Mouse (Mus musculus) embryonic facial prominence, embryonic 10.5 days (tissue): Measurements from ENCODE around the gene Hivep3. TPM values are rescaled to one million over a fixed set of nuclear protein-coding genes. Genes with fewer than 3 reads are reported as not detected.

Experiments
- DNase-seq: peaks from one replicate; pipeline ENCODE4 v3.0.0-alpha.2; 2017; ENCODE audit warnings: low spot score
- H3K27ac ChIP-seq: fragments of 300-500 bp; sonication (generic); replicated peaks from 2 replicates; pipeline ENCODE4 v1.5.1; 2016; ENCODE audit warnings: mild to moderate bottlenecking
- H3K27me3 ChIP-seq: fragments of 300-500 bp; sonication (generic); replicated peaks from 2 replicates; pipeline ENCODE4 v1.6.1; 2016; ENCODE audit warnings: low read depth, mild to moderate bottlenecking; ENCODE audit not compliant: poor library complexity, severe bottlenecking
- H3K36me3 ChIP-seq: fragments of 300-500 bp; sonication (generic); replicated peaks from 2 replicates; pipeline ENCODE4 v1.6.1; 2016; ENCODE audit warnings: mild to moderate bottlenecking, moderate library complexity
- H3K4me1 ChIP-seq: fragments of 300-500 bp; sonication (generic); 2 replicates; pipeline ENCODE4 v1.6.1; 2016
- H3K4me3 ChIP-seq: fragments of 300-500 bp; sonication (generic); 2 replicates; pipeline ENCODE4 v1.5.1; 2016; ENCODE audit warnings: mild to moderate bottlenecking, moderate library complexity
- H3K9me3 ChIP-seq: fragments of 300-500 bp; sonication (generic); 2 replicates; pipeline ENCODE4 v1.6.1; 2016; ENCODE audit warnings: mild to moderate bottlenecking
- WGBS: fragments of 180-500 bp; shearing (Covaris S2); methylation state at CpG from one replicate; pipeline ENCODE4 v1.1.7; 2016; 5-methylcytosine and 5-hydroxymethylcytosine counted together
- polyA plus RNA-seq: library from polyadenylated mRNA; unstranded; fragments of >200 nt; fragmentation: Nextera tagmentation; extraction: Ambion mirVana; gene quantifications from 2 replicates; pipeline ENCODE4 v1.2.1, GENCODE M21; 2016

The Hivep3 gene
- polyA plus RNA-seq, 1 experiment from 2014 or later, result 1.5 TPM

DNA sequence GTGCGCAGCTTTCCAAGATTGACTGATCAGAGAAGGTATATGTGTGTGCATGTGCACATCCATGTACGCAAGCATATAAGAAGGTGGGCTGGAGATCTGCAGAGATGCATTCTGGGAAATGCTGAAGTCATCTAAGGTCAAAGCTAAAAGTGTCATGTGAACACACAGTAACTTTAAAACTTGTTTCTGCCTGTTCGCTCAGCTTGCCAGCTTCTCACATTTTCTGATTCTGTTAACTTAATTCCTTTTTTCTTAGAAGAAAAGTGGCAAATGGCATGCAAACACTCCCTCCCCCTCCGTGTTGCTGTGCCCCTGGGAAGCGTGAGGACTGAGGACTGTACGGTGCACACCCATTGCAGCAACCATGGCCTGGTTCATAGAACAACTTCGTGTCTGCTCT, 308.9 kb downstream of the Hivep3 start:
- H3K9me3 ChIP-seq, result no peaks in the 10 kb centered on the region
- H3K4me1 ChIP-seq, result peaks cover 25% of the 10 kb centered on the region
- H3K27me3 ChIP-seq, result peaks cover 9% of the 10 kb centered on the region
- H3K4me3 ChIP-seq, result no peak overlapping the region
- WGBS, result 89% methylated on average over 7 of the region's 7 CpGs
- no peak overlapping the region for H3K27ac ChIP-seq
- H3K36me3 ChIP-seq, result no peaks in the 10 kb centered on the region
- DNase-seq, result no peak

DNA sequence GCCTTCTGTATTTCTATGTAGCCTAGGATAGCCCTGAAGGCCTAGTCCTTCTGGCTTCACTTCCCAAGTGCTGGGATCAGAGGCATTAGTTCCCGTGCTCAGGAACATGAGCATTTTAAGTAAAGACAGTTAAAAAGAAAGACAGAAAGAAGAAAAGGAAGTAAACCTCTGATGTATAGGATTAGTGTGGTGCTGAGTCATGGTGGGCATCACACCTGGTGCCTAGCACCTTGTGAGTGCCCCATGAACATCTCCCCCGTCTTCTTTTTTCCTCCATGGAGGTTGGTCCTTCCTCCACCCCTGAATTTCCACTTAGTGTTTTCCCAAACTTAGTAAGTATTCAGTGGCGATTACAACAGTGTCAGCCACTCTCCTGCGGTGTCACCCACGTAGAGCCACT, 311.0 kb downstream of the Hivep3 start:
- WGBS, result 88% methylated on average over 5 of the region's 5 CpGs
- H3K27ac ChIP-seq, result no peak overlapping the region
- no peaks in the 10 kb centered on the region for H3K9me3 ChIP-seq
- H3K36me3 ChIP-seq, result no peaks in the 10 kb centered on the region
- DNase-seq, result no peak
- H3K4me1 ChIP-seq, result peaks cover 23% of the 10 kb centered on the region
- H3K4me3 ChIP-seq, result no peak overlapping the region
- no peaks in the 10 kb centered on the region for H3K27me3 ChIP-seq

DNA sequence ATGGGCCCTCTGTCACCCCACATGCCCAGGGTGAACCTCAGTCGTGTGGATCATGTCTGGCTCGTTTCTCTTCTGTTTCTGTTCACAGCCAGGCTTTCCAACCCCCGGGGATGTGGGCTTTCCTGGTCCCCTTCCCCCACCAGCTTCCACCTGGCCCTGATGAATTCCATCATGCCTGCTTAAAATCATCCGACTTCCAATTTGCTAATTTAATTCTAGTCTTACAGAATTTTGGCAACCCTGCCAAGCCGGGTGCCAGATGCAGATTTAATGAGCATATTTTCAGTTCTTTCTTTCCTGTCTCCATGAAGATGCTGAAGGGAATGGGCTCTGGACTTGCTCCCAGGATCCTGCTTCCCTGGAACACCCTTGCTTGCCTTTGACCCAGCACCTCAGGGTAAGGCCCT, 311.6 kb downstream of the Hivep3 start:
- Histone ChIP-seq H3K27me3 (no peaks in the 10 kb centered on the region), H3K4me3 (no peak overlapping the region), H3K4me1 (peaks cover 23% of the 10 kb centered on the region), H3K36me3 (no peaks in the 10 kb centered on the region), H3K9me3 (no peaks in the 10 kb centered on the region), H3K27ac (no peak overlapping the region)
- DNase-seq, result no peak
- 57% methylated on average over 5 of the region's 5 CpGs for WGBS

DNA sequence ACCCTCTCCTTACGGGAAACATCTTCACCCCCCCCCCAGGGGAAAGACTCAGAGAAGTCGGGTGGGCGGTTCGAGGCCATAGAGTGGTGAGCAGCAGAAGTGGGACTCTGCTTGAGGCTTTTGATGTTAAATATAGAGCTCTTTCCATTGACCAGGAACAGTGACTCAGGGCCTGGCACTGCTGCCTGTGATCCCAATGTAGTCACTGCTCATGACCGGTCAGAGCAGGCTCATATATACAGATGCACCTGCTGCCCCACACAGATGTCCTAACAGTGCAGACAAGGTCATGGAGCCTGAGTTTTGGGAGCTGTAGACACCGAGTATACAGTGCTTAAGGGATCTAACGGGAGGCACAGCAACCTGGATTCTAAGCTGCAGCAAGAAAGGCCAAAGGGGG, 312.3 kb downstream of the Hivep3 start:
- H3K4me1 ChIP-seq, result peaks cover 23% of the 10 kb centered on the region
- WGBS, result 84% methylated on average over 7 of the region's 7 CpGs
- no peak overlapping the region for H3K27ac ChIP-seq
- no peaks in the 10 kb centered on the region for H3K36me3 ChIP-seq
- DNase-seq, result no peak
- H3K27me3 ChIP-seq, result no peaks in the 10 kb centered on the region
- no peak overlapping the region for H3K4me3 ChIP-seq
- no peaks in the 10 kb centered on the region for H3K9me3 ChIP-seq

DNA sequence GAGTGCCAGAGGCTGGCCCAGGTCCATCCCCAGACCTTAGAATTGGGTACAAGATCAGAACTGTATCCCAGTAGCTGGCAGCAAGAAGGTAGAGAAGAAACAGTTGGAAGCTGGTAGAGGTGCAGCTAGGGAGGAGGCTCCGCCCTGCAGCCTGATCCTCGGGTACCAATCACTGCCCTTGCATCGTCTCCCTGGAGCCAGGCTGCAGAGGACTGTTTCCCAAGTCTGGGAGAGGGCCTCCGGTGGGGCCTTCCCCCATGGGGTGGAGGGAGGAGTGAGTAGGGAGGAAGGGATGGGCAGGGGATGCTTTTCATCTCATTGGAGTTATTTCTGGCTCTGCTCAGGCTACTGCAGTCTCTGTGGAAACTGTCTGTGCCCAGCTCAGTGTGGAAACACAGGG, 313.5 kb downstream of the Hivep3 start:
- H3K4me3 ChIP-seq, result no peak overlapping the region
- no peaks in the 10 kb centered on the region for H3K36me3 ChIP-seq
- no peaks in the 10 kb centered on the region for H3K9me3 ChIP-seq
- peaks cover 23% of the 10 kb centered on the region for H3K4me1 ChIP-seq
- no peaks in the 10 kb centered on the region for H3K27me3 ChIP-seq
- 35% methylated on average over 4 of the region's 4 CpGs for WGBS
- DNase-seq, result no peak
- no peak overlapping the region for H3K27ac ChIP-seq

DNA sequence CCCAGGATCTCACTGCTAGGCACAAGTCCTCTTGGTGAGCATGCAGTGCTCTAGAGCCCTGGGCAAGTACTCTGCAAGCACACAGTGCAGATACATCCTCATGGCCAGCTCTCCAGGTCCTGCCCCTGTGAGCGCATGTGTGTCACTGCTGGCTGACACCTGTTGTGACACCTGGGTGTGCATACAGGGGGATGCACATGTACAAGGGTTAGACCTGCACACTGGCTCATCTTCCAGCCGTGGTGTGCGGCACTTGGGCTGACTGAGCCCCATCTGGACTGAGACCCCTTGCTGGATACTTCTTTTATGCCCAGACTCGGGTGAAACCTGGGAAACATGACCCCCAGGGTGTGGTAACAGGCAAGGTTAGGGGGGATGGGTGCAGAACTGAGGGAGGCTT, 314.7 kb downstream of the Hivep3 start:
- H3K4me1 ChIP-seq, result peaks cover 23% of the 10 kb centered on the region
- no peaks in the 10 kb centered on the region for H3K36me3 ChIP-seq
- no peaks in the 10 kb centered on the region for H3K9me3 ChIP-seq
- H3K27ac ChIP-seq, result no peak overlapping the region
- no peak for DNase-seq
- no peaks in the 10 kb centered on the region for H3K27me3 ChIP-seq
- WGBS, result 79% methylated on average over 4 of the region's 4 CpGs
- no peak overlapping the region for H3K4me3 ChIP-seq

DNA sequence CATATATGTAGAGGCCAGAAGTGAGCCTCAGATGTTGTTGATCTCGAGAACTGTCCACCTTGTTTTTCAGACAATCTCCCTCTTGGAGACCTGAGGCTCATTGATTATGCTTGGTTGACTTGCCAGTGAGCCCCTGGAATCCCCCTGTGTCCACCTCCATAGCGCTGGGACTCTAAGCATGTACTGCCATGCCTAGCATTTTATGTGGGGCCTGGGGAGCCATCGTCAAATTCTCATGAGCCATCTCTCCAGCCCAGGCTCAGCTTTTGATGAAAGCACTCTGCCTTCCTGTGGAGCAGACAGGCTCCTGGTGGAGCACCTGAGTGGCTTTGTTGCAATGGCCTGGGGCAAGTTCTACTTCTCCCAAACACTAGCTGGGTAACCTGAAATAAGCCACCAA, 316.3 kb downstream of the Hivep3 start:
- DNase-seq, result no peak
- Histone ChIP-seq H3K27ac (no peak overlapping the region), H3K9me3 (no peaks in the 10 kb centered on the region), H3K4me3 (no peak overlapping the region), H3K4me1 (peaks cover 21% of the 10 kb centered on the region), H3K27me3 (no peaks in the 10 kb centered on the region), H3K36me3 (no peaks in the 10 kb centered on the region)
- 86% methylated on average over 3 of the region's 3 CpGs for WGBS

DNA sequence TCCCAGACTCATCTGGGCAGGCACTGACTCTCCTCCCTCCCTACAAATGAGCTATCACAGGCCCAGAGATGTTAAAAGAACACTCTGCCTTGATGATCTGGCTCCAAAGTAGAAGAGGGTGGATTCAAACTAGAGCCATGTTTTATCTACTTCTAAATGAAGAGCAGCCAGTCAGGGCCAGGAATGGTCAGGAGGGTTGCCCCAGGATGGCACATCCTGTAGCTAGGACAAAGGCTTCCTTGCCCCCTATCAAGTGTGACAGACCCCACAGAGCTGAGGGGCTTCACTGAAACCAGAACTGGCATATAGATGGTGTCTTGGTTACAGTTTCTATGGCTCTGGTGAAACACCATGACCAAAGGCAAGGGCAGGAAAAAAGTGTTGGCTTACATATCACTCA, 318.9 kb downstream of the Hivep3 start:
- Histone ChIP-seq H3K4me3 (no peak overlapping the region), H3K27me3 (no peaks in the 10 kb centered on the region), H3K9me3 (no peaks in the 10 kb centered on the region), H3K27ac (no peak overlapping the region), H3K36me3 (no peaks in the 10 kb centered on the region), H3K4me1 (no peaks in the 10 kb centered on the region)
- no peak for DNase-seq

DNA sequence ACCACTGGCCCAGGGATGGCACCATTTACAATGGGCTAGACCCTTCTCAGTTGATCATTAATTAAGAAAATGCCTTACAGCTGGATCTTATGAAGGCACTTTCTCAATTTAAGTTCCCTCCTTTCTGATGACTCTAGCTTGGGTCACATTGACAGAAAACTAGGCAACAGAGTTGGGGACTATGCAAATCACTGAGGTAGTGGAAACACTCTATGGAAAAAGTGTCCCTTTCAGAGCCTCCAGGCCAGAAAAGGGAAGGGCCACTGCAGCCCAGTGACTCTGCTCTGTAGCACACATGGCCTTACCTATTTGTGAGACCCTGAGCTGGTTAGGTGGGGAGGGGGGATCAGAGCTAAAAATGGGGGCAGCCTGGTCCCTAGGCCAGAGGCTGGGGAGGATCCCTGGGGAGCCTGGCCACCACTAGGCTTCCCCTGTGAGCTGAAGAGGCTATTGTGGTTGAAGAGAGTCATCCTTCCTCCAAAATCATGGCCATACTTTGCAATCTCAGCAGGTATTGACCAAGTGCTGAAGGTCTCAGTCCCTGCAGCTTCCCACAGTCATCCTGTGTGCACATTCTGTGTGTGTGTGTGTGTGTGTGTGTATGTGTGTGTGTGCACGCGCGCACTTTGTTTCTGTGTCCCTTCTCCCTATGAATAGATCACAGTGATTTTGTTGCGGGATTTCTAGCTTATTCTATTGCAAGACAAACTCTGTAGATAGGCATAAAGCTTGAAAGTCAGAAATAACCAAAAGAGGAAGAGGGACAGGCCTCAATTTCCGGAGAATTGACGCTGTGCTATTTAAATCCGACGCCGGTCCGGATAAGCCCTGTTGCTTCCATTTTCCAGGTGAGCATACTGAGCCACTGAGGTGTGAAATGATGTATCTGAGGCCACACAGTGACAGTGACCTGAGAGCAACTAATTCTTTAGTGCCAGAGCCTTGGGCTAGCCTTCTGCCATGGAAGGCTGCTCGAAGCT, 319.7 kb downstream of the Hivep3 start:
- no peaks in the 10 kb centered on the region for H3K9me3 ChIP-seq

DNA sequence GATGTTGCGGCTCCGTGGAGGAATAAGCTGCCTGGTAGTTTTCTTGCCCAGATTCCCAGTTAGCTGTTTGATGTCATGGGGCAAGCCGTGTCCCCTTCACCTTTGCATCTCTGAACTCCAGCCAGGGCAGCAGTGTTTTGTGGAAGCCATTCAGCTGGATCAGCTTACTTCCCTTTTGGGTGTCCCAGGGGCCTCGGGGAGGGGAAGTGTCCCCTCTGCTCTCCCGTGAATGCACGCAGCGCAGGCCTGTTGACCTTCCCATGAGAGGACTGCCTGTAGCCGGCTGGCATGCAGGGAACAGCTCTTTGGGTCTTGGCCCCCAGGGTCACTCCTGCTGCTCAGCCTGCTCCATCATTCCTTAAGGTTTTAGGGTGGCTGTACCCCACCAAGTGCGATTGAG, 320.6 kb downstream of the Hivep3 start:
- 66% methylated on average over 9 of the region's 9 CpGs for WGBS

More for the DNA sequence above, 319.7 kb downstream of the Hivep3 start:
- no peaks in the 10 kb centered on the region for H3K4me1 ChIP-seq
- H3K27me3 ChIP-seq, result no peaks in the 10 kb centered on the region
- H3K27ac ChIP-seq, result no peak overlapping the region
- no peaks in the 10 kb centered on the region for H3K36me3 ChIP-seq
- DNase-seq, result no peak
- H3K4me3 ChIP-seq, result no peak overlapping the region
- 93% methylated on average over 11 of the region's 11 CpGs for WGBS

DNA sequence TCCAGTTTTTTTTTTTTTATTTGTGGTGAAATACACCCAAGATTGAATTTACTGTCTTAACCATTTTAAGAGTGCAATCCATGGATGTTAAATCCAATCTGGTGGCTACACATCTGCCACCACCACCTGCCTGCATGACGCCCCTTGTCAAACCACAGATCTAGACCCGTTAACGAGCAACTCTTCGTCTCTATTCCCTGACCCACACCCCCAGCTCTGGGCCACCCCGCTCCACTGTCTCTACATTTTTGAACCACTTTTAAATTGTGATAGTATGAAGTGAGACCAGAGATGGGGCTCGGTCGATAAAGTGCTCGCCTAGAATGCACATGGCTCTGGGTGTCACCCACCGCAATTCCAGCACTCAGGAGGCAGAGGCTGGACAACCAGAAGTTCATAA, 322.9 kb downstream of the Hivep3 start:
- 94% methylated on average over 9 of the region's 9 CpGs for WGBS
- no peaks in the 10 kb centered on the region for H3K9me3 ChIP-seq
- H3K27me3 ChIP-seq, result no peaks in the 10 kb centered on the region
- H3K36me3 ChIP-seq, result no peaks in the 10 kb centered on the region
- DNase-seq, result no peak
- no peak overlapping the region for H3K27ac ChIP-seq
- H3K4me3 ChIP-seq, result no peak overlapping the region
- no peaks in the 10 kb centered on the region for H3K4me1 ChIP-seq

More for the DNA sequence above, 320.6 kb downstream of the Hivep3 start:
- Histone ChIP-seq H3K27ac (no peak overlapping the region), H3K36me3 (no peaks in the 10 kb centered on the region), H3K4me1 (no peaks in the 10 kb centered on the region), H3K27me3 (no peaks in the 10 kb centered on the region), H3K9me3 (no peaks in the 10 kb centered on the region), H3K4me3 (no peak overlapping the region)
- no peak for DNase-seq

DNA sequence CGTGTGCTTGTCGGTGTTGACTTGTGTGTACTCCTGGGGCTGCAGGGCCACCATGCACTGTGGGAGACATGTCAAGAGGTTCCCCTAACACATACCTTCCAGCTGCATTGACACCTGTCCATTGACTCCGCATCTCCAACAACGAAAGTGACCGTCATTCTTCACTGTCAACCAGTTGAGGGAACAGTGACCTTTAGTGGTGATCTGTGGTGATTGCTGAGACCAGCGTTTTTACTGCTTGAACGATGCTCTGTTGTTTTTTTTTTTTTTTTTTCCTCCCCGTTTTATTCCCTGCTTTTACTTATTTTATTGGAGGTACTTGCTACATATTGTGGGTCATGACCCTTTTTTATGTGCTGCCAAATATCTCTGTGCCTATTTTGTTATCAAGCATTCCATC, 323.9 kb downstream of the Hivep3 start:
- Histone ChIP-seq H3K4me3 (no peak overlapping the region), H3K9me3 (no peaks in the 10 kb centered on the region), H3K27ac (no peak overlapping the region), H3K27me3 (no peaks in the 10 kb centered on the region), H3K4me1 (no peaks in the 10 kb centered on the region), H3K36me3 (no peaks in the 10 kb centered on the region)
- DNase-seq, result no peak
- 83% methylated on average over 8 of the region's 8 CpGs for whole genome bisulfite sequencing

DNA sequence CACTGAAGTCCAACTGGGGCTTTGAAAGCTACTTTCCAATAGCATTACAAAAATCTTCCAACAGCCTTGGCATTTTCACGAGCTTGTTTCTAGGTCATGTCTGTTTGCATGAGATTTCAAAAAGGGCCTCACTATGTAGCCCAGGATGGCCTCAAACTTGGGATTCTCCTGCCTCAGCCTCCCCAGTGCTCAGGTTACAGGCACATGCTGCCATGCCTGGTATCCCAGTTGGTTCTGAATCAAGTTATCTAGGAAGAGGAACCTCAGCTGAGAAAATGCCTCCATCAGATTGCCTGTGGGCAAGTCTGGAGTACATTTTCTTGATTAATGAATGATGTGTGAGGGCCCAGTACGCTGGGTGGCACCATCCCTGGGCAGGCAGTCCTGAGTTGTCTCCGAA, 324.6 kb downstream of the Hivep3 start:
- WGBS, result 85% methylated on average over 3 of the region's 3 CpGs
- H3K9me3 ChIP-seq, result no peaks in the 10 kb centered on the region
- H3K36me3 ChIP-seq, result no peaks in the 10 kb centered on the region
- no peaks in the 10 kb centered on the region for H3K27me3 ChIP-seq
- H3K4me3 ChIP-seq, result no peak overlapping the region
- no peak overlapping the region for H3K27ac ChIP-seq
- DNase-seq, result no peak
- H3K4me1 ChIP-seq, result no peaks in the 10 kb centered on the region
